Mouse (Mus musculus): ENCODE data around the gene Ece2. TPM values are rescaled to one million over a fixed set of nuclear protein-coding genes. Genes with fewer than 3 reads are reported as not detected.
A peak's percentile ranks its signal among the peaks of the same experiment; 100 is the strongest.

Gene Ece2
- polyA plus RNA-seq, 1 experiment from 2014 or later, result 9.7 TPM

GRCm38 (mm10) chr16:20695622-20696323 lies 66.1 kb downstream of the Ece2 start:
- Histone ChIP-seq H3K4me1 (peaks cover 49% of the 10 kb centered on the region), H3K4me3 (peak overlapping the region; percentile 43), H3K9ac (replicated peaks) (peak overlapping the region; percentile 52), H3K27me3 (peaks cover 9% of the 10 kb centered on the region; the same call in 1 of the 2 replicates), H3K4me2 (replicated peaks) (peak overlapping the region; percentile 67), H3K36me3 (peaks cover 24% of the 10 kb centered on the region), H3K9me3 (no peaks in the 10 kb centered on the region), H3K27ac (replicated peaks) (peak overlapping the region; percentile 75)
- peak; percentile 81 for ATAC-seq (ENCODE audit: low FRiP score, low read depth)
- WGBS, result 2% methylated on average over 45 of the region's 46 CpGs

MicroRNA genes within 50 kb of the gene (microRNA counts, 519-probe panel; counts per million panel counts)
- 4,484 counts per million, percentile 33 among the panel's probes with 10 or more counts for microRNA mmu-miR-1224

Small RNA genes lying within 50 kb of the gene (microRNA-seq; reads per million reads assigned to microRNA genes)
- 20.9 reads per million, percentile 33 among the genes with 10 or more reads in this experiment for gene Mir1224

Other genes with a start within 250 kb of the Ece2 start
- gene Abcc5, start 203.4 kb upstream of the Ece2 start, polyA plus RNA-seq (2016; fragmentation: Nextera tagmentation; extraction: Ambion mirVana), result 122 and 138 TPM in 2 replicates
- gene Eif2b5, start 131.0 kb upstream of the Ece2 start, polyA plus RNA-seq (2016; fragmentation: Nextera tagmentation; extraction: Ambion mirVana), result 120 and 136 TPM in 2 replicates
- 49.1 and 52.6 TPM in 2 replicates for gene Dvl3, start 112.8 kb upstream of the Ece2 start, polyA plus RNA-seq (2016; fragmentation: Nextera tagmentation; extraction: Ambion mirVana)
- gene Ap2m1, start 94.3 kb upstream of the Ece2 start, polyA plus RNA-seq (2016; fragmentation: Nextera tagmentation; extraction: Ambion mirVana), result 906 and 914 TPM in 2 replicates
- gene Abcf3, start 81.3 kb upstream of the Ece2 start, polyA plus RNA-seq (2016; fragmentation: Nextera tagmentation; extraction: Ambion mirVana), result 76.5 and 77.9 TPM in 2 replicates
- 6.0 and 7.5 TPM in 2 replicates for gene Vwa5b2, start 40.4 kb upstream of the Ece2 start, polyA plus RNA-seq (2016; fragmentation: Nextera tagmentation; extraction: Ambion mirVana)
- 19.0 and 22.1 TPM in 2 replicates for gene Eef1akmt4, start 18.2 kb upstream of the Ece2 start, polyA plus RNA-seq (2016; fragmentation: Nextera tagmentation; extraction: Ambion mirVana)
- gene Gm49333, start 18.2 kb upstream of the Ece2 start, polyA plus RNA-seq (2016; fragmentation: Nextera tagmentation; extraction: Ambion mirVana), result 0.45 TPM in 1 of 2 replicates, not detected in the other
- 42.6 TPM in 2 replicates for gene Alg3, start 18.1 kb upstream of the Ece2 start, polyA plus RNA-seq (2016; fragmentation: Nextera tagmentation; extraction: Ambion mirVana)
- 8.8 and 9.8 TPM in 2 replicates for gene Camk2n2, start 8.5 kb upstream of the Ece2 start, polyA plus RNA-seq (2016; fragmentation: Nextera tagmentation; extraction: Ambion mirVana)
- 432 and 443 TPM in 2 replicates for gene Psmd2, start 21.8 kb downstream of the Ece2 start, polyA plus RNA-seq (2016; fragmentation: Nextera tagmentation; extraction: Ambion mirVana)
- gene Eif4g1, start 38.5 kb downstream of the Ece2 start, polyA plus RNA-seq (2016; fragmentation: Nextera tagmentation; extraction: Ambion mirVana), result 191 and 210 TPM in 2 replicates
- gene Fam131a, start 63.4 kb downstream of the Ece2 start, polyA plus RNA-seq (2016; fragmentation: Nextera tagmentation; extraction: Ambion mirVana), result 17.9 and 18.0 TPM in 2 replicates
- 84.5 and 87.6 TPM in 2 replicates for gene Polr2h, start 87.8 kb downstream of the Ece2 start, polyA plus RNA-seq (2016; fragmentation: Nextera tagmentation; extraction: Ambion mirVana)
- 30.7 and 32.8 TPM in 2 replicates for gene Clcn2, start 87.9 kb downstream of the Ece2 start, polyA plus RNA-seq (2016; fragmentation: Nextera tagmentation; extraction: Ambion mirVana)
- gene Chrd, start 103.3 kb downstream of the Ece2 start, polyA plus RNA-seq (2016; fragmentation: Nextera tagmentation; extraction: Ambion mirVana), result 4.8 and 5.3 TPM in 2 replicates
- 0.43 and 0.63 TPM in 2 replicates for gene Thpo, start 104.7 kb downstream of the Ece2 start, polyA plus RNA-seq (2016; fragmentation: Nextera tagmentation; extraction: Ambion mirVana)